Mouse (Mus musculus): ENCODE measurements around the gene Hes2. TPM values are rescaled to one million over a fixed set of nuclear protein-coding genes. Genes with fewer than 3 reads are reported as not detected.
A peak's percentile ranks its signal among the peaks of the same experiment; 100 is the strongest.

Gene Hes2
- polyA plus RNA-seq, 1 experiment, result 0.73 TPM

GRCm38 (mm10) chr4:152119396-152120292, 39.0 kb upstream of the Hes2 start:
- Histone ChIP-seq H3K4me3 (ENCODE audit: control insufficient read depth, low read depth, low read length) (peak overlapping the region; percentile 25), H3K36me3 (ENCODE audit: control insufficient read depth, insufficient read depth, low read length) (no peaks in the 10 kb centered on the region), H3K27me3 (ENCODE audit: control insufficient read depth, insufficient read depth, low read length) (no peaks in the 10 kb centered on the region), H3K4me1 (ENCODE audit: control insufficient read depth, insufficient read depth, low read length) (peaks cover 20% of the 10 kb centered on the region), H3K27ac (ENCODE audit: control insufficient read depth, insufficient read depth, low read depth, low read length) (no peak overlapping the region)
- TF ChIP-seq CTCF (IDR thresholded peaks at IDR 0.05; ENCODE audit: control insufficient read depth, insufficient read depth, insufficient replicate concordance, low read depth, low read length) (peak; percentile 42; the same call in 1 of the 2 replicates), POLR2A (IDR thresholded peaks at IDR 0.05; ENCODE audit: control insufficient read depth, low read depth, low read length) (no peak)

- TF ChIP-seq POLR2A (IDR thresholded peaks at IDR 0.05; ENCODE audit: control insufficient read depth, low read depth, low read length) (no peak), CTCF (IDR thresholded peaks at IDR 0.05; ENCODE audit: control insufficient read depth, insufficient read depth, insufficient replicate concordance, low read depth, low read length) (no peak)
- no peaks in the 10 kb centered on the region for H3K27me3 ChIP-seq (ENCODE audit: control insufficient read depth, insufficient read depth, low read length)
- peak overlapping the region; percentile 19 for H3K4me3 ChIP-seq (ENCODE audit: control insufficient read depth, low read depth, low read length)
- H3K27ac ChIP-seq (ENCODE audit: control insufficient read depth, insufficient read depth, low read depth, low read length), result no peak overlapping the region
- H3K4me1 ChIP-seq (ENCODE audit: control insufficient read depth, insufficient read depth, low read length), result peaks cover 24% of the 10 kb centered on the region
- H3K36me3 ChIP-seq (ENCODE audit: control insufficient read depth, insufficient read depth, low read length), result no peaks in the 10 kb centered on the region
These were observed 38.1 kb upstream of the Hes2 start for GRCm38 (mm10) chr4:152120311-152121182.

GRCm38 (mm10) chr4:152121183-152121505, 37.5 kb upstream of the Hes2 start:
- H3K27me3 ChIP-seq (ENCODE audit: control insufficient read depth, insufficient read depth, low read length), result no peaks in the 10 kb centered on the region
- H3K4me1 ChIP-seq (ENCODE audit: control insufficient read depth, insufficient read depth, low read length), result peaks cover 23% of the 10 kb centered on the region
- TF ChIP-seq CTCF (IDR thresholded peaks at IDR 0.05; ENCODE audit: control insufficient read depth, insufficient read depth, insufficient replicate concordance, low read depth, low read length) (no peak), POLR2A (IDR thresholded peaks at IDR 0.05; ENCODE audit: control insufficient read depth, low read depth, low read length) (no peak)
- no peak overlapping the region for H3K27ac ChIP-seq (ENCODE audit: control insufficient read depth, insufficient read depth, low read depth, low read length)
- H3K4me3 ChIP-seq (ENCODE audit: control insufficient read depth, low read depth, low read length), result peak overlapping the region; percentile 19
- H3K36me3 ChIP-seq (ENCODE audit: control insufficient read depth, insufficient read depth, low read length), result no peaks in the 10 kb centered on the region

- TF ChIP-seq POLR2A (IDR thresholded peaks at IDR 0.05; ENCODE audit: control insufficient read depth, low read depth, low read length) (no peak), CTCF (IDR thresholded peaks at IDR 0.05; ENCODE audit: control insufficient read depth, insufficient read depth, insufficient replicate concordance, low read depth, low read length) (no peak)
- Histone ChIP-seq H3K27me3 (ENCODE audit: control insufficient read depth, insufficient read depth, low read length) (no peaks in the 10 kb centered on the region), H3K36me3 (ENCODE audit: control insufficient read depth, insufficient read depth, low read length) (no peaks in the 10 kb centered on the region), H3K4me3 (ENCODE audit: control insufficient read depth, low read depth, low read length) (no peak overlapping the region), H3K27ac (ENCODE audit: control insufficient read depth, insufficient read depth, low read depth, low read length) (no peak overlapping the region), H3K4me1 (ENCODE audit: control insufficient read depth, insufficient read depth, low read length) (peaks cover 24% of the 10 kb centered on the region)
These were observed 34.2 kb upstream of the Hes2 start for GRCm38 (mm10) chr4:152124361-152124961.

DNA sequence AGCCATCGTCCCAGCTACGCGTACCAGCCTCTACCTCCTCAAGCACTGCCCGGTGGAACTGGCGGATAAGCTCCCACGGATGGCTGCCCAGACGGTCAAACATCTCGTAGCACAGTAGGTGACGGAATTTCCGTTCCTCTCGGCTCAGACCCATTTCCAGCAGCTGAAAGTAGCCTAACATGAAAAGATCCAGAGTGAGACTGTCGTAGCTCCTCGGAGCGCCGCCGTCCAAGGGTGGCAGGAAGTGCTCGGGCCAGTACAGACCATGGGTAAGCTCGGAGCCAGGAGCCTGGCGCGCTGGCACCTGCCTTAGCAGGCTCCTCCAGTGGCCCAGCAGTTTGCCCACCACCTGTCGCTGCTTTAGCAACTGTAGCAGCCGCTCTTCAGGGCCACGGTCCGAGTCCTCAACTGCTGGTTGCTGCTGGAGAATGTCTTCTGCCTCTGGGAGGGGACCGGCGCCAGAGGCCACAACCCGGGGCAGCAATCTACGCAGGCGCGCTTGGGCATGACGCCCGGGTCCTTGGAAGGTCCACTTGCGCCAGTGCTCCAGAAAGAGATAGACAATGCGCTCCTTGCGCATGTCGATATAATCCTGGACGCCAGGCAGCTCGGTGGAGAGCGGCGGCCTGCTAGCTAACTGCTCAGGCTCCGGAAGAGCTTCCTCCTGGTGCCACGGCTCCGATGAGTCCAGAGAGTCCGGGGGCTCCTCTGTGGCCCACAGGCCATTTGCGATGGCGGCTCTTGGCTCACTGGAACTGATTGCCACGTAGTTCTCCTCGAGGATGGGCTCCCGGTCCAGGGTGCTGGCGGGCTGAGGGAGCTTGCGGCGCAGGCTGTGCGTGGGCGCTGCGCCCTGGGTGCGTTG, 33.3 kb upstream of the Hes2 start:
- no peaks in the 10 kb centered on the region for H3K27me3 ChIP-seq (ENCODE audit: control insufficient read depth, insufficient read depth, low read length)
- H3K4me1 ChIP-seq (ENCODE audit: control insufficient read depth, insufficient read depth, low read length), result peaks cover 24% of the 10 kb centered on the region
- H3K36me3 ChIP-seq (ENCODE audit: control insufficient read depth, insufficient read depth, low read length), result no peaks in the 10 kb centered on the region
- peak overlapping the region; percentile 3 for H3K4me3 ChIP-seq (ENCODE audit: control insufficient read depth, low read depth, low read length)
- no peak for TF ChIP-seq CTCF (IDR thresholded peaks at IDR 0.05; ENCODE audit: control insufficient read depth, insufficient read depth, insufficient replicate concordance, low read depth, low read length)
- TF ChIP-seq POLR2A (IDR thresholded peaks at IDR 0.05; ENCODE audit: control insufficient read depth, low read depth, low read length), result no peak
- no peak overlapping the region for H3K27ac ChIP-seq (ENCODE audit: control insufficient read depth, insufficient read depth, low read depth, low read length)

DNA sequence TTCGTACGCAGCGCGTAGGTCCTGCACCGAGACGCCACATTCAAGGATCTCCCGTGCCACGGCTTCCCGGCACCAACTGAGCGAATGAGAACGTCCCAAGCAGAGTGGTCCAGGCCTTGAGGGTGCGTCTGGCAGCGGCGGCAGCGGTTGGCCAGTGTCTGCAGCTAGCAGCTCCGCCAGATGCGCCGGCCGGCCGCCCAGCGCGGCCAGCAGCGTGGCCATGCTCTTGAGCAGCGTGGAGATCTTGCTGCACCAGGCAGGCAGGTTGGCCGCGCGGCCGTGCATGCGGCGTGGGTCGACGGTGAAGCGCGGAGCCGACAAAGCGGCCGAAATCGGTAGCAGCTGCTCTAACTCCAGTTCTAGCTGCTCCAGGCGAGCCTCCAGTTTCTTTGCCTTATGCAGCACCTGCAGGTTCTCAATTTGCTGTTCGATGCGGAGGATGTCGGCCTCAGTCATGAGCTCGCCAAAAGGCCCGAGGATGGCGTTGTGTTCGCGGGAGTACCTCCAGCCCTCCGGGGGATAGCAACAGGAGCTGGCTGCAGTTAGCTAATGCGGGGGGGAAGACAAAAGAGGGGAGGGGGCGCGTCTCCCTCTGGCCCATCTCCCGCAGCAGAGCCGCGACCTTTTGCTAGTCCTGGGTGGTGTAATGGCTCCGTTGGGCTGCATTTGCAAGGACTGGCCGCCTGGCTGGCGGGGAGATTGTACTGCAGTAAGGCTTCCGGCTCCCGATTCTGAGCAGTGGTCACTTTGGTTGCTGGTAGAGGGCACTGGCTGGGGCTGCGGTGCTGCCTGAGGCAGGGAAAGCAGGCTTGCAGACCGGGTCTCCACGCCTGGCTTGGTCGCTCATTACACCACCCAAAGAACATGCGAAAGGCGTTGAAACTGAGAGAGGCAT, 32.4 kb upstream of the Hes2 start:
- no peaks in the 10 kb centered on the region for H3K27me3 ChIP-seq (ENCODE audit: control insufficient read depth, insufficient read depth, low read length)
- H3K27ac ChIP-seq (ENCODE audit: control insufficient read depth, insufficient read depth, low read depth, low read length), result no peak overlapping the region
- no peaks in the 10 kb centered on the region for H3K36me3 ChIP-seq (ENCODE audit: control insufficient read depth, insufficient read depth, low read length)
- H3K4me3 ChIP-seq (ENCODE audit: control insufficient read depth, low read depth, low read length), result peak overlapping the region; percentile 0; the same call in 1 of the 2 replicates
- peaks cover 23% of the 10 kb centered on the region for H3K4me1 ChIP-seq (ENCODE audit: control insufficient read depth, insufficient read depth, low read length)
- TF ChIP-seq POLR2A (IDR thresholded peaks at IDR 0.05; ENCODE audit: control insufficient read depth, low read depth, low read length) (no peak), CTCF (IDR thresholded peaks at IDR 0.05; ENCODE audit: control insufficient read depth, insufficient read depth, insufficient replicate concordance, low read depth, low read length) (no peak)

Measured in testis, adult 2 months (tissue).